Mouse (Mus musculus) left cerebral cortex, adult 2 months (tissue): ENCODE data around the gene Mpp1. TPM values are rescaled to one million over a fixed set of nuclear protein-coding genes. Genes with fewer than 3 reads are reported as not detected.

ENCODE experiments used
- DNase-seq, 2 experiments: peaks; one replicate each; pipeline ENCODE4 v3.0.0; 2021 to 2022; ENCODE audit warnings: low spot score in 2 of 2, mixed read lengths in 1 of 2; ENCODE audit errors: extremely low spot score in 1 of 2
- H3K27ac ChIP-seq: fragments of 200-600 bp; 2 replicates; pipeline ENCODE4 v1.8.1; 2022
- H3K4me3 ChIP-seq: fragments of 200-600 bp; 2 replicates; pipeline ENCODE4 v1.8.1; 2022
- CTCF ChIP-seq: fragments of 200-600 bp; IDR thresholded peaks from 2 replicates; pipeline ENCODE4 v1.8.1; 2022; ENCODE audit warnings: antibody characterized with exemption, mild to moderate bottlenecking, moderate library complexity
- intact Hi-C: fragments of 180-260 bp; cut with DNase I; formaldehyde crosslinking; loops from one replicate; pipeline ENCODE4 v1.15.1; 2025
- total RNA-seq, 2 experiments: library from RNA; stranded (reverse); gene quantifications; 2 replicates each; pipeline ENCODE4 v1.2.3; 2021

Mpp1 gene
- total RNA-seq, 2 experiments from 2014 or later: 30.4 to 33.8 TPM

DNA sequence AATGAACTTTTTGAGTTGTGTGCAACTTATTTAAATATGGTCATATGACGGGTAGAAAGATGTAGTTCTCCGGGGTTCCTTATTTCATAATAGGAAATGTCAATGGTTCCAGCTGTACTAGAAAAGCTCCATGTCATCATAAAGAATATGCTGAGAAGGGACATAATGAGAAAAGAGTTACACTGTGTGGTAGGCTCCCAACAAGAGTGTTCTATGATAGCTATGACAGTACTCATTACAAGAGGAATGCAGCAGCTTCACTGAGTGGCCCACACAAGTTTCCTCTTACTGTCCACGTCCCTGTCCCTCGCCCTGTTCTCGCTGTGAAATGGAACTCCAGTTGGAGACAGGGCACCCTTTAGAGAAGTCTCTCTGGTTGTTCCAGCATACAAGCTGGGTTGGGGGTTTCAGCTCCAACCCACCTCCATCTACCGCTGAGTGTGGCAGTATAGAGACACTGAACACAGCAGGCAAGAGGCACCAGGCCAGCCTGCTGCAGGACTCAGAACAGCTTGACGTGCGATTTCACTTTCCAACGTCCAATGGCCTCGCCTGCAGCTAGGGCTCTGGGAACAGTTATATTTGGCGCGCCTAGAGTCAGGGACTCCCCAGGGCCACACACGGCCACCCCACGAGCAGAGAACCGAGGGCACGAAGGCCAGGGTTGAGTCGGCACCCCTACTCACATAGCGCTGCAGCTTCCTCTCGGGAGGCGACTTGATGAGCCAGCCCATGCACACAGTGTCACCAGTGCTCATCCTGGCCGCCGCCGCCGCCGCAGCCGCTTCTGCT, 46.6 kb downstream of the Mpp1 start:
- TF ChIP-seq CTCF: no peak
- DNase-seq: peak; percentile 8 to 24
- no peak overlapping the region for H3K27ac ChIP-seq
- H3K4me3 ChIP-seq: peak overlapping the region; percentile 52
- intact Hi-C loops: no loop called here

- intact Hi-C loops: no loop called here
These were observed 48.5 kb downstream of the Mpp1 start for GRCm38 (mm10) chrX:75082351-75082750.

More at GRCm38 (mm10) chrX:75082351-75082750, 48.5 kb downstream of the Mpp1 start:
- TF ChIP-seq CTCF: no peak
- no peak for DNase-seq
- Histone ChIP-seq H3K27ac (no peak overlapping the region), H3K4me3 (no peak overlapping the region)

Other genes starting within 250 kb of the Mpp1 start
- 1 to 10 TPM; 1.9 to 2.2 TPM for gene Gab3, start 45.6 kb downstream of the Mpp1 start, total RNA-seq
- 10 to 100 TPM; 23.4 to 33.7 TPM for gene Dkc1, start 35.2 kb downstream of the Mpp1 start, total RNA-seq
- gene Smim9, start 32.8 kb upstream of the Mpp1 start, total RNA-seq: not detected